Mouse (Mus musculus) layer of hippocampus, adult 2 months (tissue): Measurements from ENCODE around the gene Olfr463. TPM values are rescaled to one million over a fixed set of nuclear protein-coding genes. Genes with fewer than 3 reads are reported as not detected.
A peak's percentile ranks its signal among the peaks of the same experiment; 100 is the strongest.

ENCODE experiments used
- DNase-seq, 2 experiments: peaks; one replicate each; pipeline ENCODE4 v3.0.0; 2022; ENCODE audit warnings: low spot score in 2 of 2
- H3K27ac ChIP-seq: fragments of 200-600 bp; 2 replicates; pipeline ENCODE4 v1.8.1; 2022
- H3K4me3 ChIP-seq: fragments of 200-600 bp; 2 replicates; pipeline ENCODE4 v1.8.1; 2022; ENCODE audit warnings: mild to moderate bottlenecking
- CTCF ChIP-seq: fragments of 200-600 bp; conservative IDR thresholded peaks from 2 replicates; pipeline ENCODE4 v1.8.1; 2022; ENCODE audit warnings: antibody characterized with exemption, mild to moderate bottlenecking, moderate library complexity
- long read RNA-seq, 2 experiments: library from polyadenylated mRNA; stranded (forward); transcript quantifications; one replicate each; pipeline ENCODE4 v2.0.0; 2021; ENCODE audit warnings: borderline mapping rate in 2 of 2
- total RNA-seq, 2 experiments: library from RNA; stranded (reverse); gene quantifications; 2 replicates each; pipeline ENCODE4 v1.2.3; 2021

Gene Olfr463
- total RNA-seq: not detected
- long read RNA-seq, experiment 1: 0 reads
- long read RNA-seq, experiment 2: 0 reads

DNA sequence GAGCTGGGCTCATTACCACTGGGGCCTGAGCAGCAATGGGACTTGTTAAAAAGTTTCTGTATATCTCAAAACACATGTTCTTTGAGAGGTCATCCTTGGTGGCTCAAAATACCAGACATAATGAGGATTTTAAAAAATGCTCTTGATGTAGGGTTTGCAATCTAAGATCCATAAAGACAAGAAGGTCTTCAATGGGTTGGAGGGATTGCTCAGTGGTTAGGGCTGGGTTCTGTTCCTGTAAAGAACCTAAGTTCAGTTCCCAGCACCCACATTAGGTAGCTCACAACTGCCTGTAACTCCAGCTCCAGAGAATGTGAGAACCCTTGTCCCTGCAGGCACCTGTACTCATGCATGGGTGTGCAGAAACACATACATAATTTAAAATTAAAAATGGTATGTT is at the start of gene Olfr463:
TSS of gene Olfr463 (minus strand) at position 101 of the 400 bp plus-strand sequence.
- DNase-seq: no peak
- no peak for TF ChIP-seq CTCF

DNA sequence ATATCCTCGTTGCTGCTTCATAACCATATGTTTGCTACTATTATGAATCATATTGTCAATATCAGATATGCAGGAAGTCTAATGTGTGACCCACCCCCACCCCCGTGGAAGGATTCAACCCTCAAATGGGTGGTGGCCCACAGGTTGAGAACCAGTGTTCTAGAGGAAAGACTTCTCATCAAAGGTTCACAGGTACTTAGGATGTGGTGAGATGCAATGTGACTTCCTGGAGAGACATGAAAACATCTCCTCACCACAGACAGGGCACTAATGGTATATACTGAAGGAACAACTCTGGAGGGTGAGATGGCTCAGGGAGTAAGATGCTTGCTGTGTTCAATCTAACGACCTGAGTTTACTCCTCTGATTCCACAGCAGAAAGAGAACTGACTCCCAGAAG is 38.3 kb upstream of the Olfr463 start:
- no peak overlapping the region for H3K27ac ChIP-seq
- no peak for TF ChIP-seq CTCF
- DNase-seq: no peak
- no peak overlapping the region for H3K4me3 ChIP-seq

More for the DNA sequence above, at the start of gene Olfr463:
- H3K27ac ChIP-seq: no peak within 1 kb of the TSS
- H3K4me3 ChIP-seq: no peak within 1 kb of the TSS

DNA sequence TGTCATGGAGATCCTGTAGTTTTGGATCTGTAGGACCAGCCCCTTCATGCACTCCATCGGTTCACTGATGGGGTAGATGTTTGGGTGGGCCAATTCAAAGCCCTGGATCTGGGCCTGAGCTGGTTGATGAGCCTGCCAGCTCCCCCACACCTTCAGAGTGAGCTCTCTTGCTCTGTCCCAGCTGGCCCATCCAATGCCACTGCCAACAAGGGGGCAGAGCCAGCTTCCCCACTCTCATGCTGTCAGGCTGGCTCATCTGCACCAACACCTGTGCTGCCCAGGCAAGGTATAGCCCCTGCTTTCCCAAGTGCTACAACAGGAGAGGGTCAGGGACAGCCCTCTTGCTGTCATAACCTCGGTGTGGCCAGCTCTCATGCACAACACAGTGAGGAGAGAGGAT is 36.5 kb upstream of the Olfr463 start:
- DNase-seq: no peak
- no peak for TF ChIP-seq CTCF
- no peak overlapping the region for H3K4me3 ChIP-seq
- no peak overlapping the region for H3K27ac ChIP-seq

DNA sequence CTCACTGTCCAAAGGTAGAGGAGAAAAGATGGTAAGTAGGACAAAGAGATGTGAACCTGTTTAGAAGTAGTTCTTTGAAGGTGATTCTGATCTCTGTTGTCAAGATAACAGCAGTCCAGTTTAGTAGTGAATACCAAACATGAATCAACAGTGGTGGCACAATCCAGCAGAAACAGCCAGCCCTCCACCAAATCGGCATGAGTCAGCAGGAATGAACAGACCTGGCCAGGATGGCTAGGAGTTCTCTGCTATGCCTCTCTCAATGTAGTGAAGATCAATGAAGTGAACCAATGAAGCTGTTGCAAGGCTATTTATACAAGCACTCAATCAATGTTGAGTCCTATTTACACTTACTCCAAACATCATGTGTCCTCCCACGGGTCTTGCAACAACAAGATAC is 33.2 kb upstream of the Olfr463 start:
- DNase-seq: no peak
- H3K27ac ChIP-seq: no peak overlapping the region
- TF ChIP-seq CTCF: no peak
- H3K4me3 ChIP-seq: no peak overlapping the region

DNA sequence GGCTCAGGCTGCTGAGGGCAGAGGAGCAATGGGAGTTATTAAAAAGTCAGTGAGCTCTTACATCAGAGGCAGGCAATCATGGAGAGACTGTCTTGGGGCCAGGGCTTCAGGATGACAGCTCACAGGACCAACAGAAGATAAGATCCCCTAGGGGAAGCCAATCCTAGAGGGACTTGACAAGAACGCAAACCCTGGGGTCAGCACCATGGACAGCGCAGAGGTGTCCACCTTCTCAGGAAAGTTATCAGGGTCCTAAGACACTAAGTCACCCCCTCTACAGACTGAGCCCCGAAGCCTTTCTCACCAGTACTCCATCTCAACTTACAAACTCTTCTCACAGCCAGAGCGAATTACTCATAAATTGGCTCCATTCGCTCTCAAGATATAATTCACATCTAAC is 23.8 kb upstream of the Olfr463 start, which contains the start of gene Olfr464:
TSS of gene Olfr464 (minus strand) at position 2 of the 400 bp plus-strand sequence.
- no peak for DNase-seq
- Histone ChIP-seq H3K27ac (no peak within 1 kb of the TSS), H3K4me3 (no peak within 1 kb of the TSS)
- TF ChIP-seq CTCF: no peak

- Histone ChIP-seq H3K27ac (no peak overlapping the region), H3K4me3 (no peak overlapping the region)
- no peak for TF ChIP-seq CTCF
- no peak for DNase-seq
Measured at GRCm38 (mm10) chr11:87920301-87920700, 23.1 kb upstream of the Olfr463 start.

DNA sequence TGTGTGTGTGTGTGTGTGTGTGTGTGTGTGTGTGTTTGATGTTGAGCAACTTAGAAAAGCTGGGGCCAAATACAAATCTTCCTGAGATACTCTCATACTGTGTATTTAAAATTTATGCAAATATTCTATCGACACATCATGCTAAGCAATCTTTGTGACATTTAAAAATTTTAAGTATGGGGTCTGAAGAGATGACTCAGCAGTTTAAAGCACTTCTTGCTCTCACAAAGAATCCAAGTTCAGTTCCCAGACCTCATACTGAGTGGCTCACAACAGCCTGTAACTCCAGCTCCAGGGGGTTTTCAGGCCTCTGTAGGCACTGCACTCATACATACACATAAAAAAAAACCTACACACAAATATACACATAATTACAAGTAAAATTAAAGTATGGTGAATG is 18.8 kb upstream of the Olfr463 start:
- no peak for TF ChIP-seq CTCF
- no peak for DNase-seq
- Histone ChIP-seq H3K4me3 (no peak overlapping the region), H3K27ac (no peak overlapping the region)

DNA sequence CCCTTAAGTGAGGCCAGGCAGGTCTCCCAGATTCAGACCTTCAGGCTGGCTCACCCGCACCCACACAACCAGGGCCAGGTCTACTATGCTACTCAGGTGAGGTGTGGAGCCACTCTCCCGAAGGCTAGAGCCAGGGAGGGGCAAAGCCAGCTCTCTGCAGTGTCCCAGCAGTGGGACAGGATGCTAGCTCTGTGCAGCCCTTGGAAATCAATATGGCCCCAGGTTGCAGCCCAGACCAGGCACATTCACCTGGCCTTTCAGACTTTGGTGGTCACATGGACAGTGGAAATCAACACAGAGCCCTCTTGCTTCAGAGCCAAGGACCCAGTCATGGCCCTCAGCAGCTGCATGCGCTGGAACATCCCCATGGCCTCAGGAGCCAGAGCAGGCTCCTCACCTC is 7.1 kb upstream of the Olfr463 start:
- Histone ChIP-seq H3K4me3 (no peak overlapping the region), H3K27ac (no peak overlapping the region)
- DNase-seq: no peak
- no peak for TF ChIP-seq CTCF

GRCm38 (mm10) chr11:87892168-87892567 is 5.0 kb downstream of the Olfr463 start, which contains the start of gene Olfr462:
Olfr462 (minus strand) TSS chr11:87892268.
- no peak within 1 kb of the TSS for H3K27ac ChIP-seq
- no peak for TF ChIP-seq CTCF
- H3K4me3 ChIP-seq: no peak within 1 kb of the TSS
- DNase-seq: no peak

DNA sequence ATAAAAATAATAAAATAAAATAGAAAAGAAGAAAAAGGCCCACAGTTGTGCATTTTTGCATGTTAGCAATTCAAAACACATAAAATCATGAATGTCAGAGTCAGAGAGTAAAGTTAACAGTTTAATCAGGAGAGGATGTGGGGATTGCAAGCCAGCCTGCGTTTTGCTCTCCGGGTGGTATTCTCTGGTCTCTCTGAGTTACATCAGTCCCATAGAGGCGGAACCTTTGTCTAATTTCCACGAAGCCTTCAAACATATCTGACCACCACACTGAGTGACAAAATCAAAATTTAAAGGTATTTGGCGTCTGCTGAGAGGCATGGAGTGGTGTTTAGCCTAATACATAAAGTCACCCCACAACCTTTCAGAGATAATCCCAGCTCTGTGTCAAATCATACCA is 12.3 kb downstream of the Olfr463 start:
- DNase-seq: no peak
- Histone ChIP-seq H3K27ac (no peak overlapping the region), H3K4me3 (no peak overlapping the region)
- no peak for TF ChIP-seq CTCF

GRCm38 (mm10) chr11:87883493-87883892 is 13.7 kb downstream of the Olfr463 start:
- no peak for DNase-seq
- Histone ChIP-seq H3K27ac (no peak overlapping the region), H3K4me3 (no peak overlapping the region)
- peak; percentile 73 for TF ChIP-seq CTCF

DNA sequence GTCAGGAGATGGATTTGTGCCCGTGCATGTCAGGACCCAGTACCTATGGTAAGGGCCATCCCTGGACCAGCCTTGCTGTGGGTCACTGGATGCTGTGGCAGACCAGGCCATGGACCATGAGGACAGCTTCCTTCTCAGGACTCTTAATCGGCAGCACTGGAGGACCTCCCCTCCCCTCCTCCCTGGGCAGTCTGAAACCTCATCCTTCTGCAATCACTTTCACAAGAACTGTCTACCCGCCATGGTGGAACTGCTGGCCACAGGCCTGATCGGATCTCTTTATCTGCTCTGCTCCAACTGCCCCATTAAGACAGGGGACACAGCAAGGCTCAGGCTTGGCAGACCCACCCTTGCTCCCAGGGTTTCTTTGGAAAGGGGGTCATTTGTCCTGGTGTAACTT is 15.5 kb downstream of the Olfr463 start:
- no peak for DNase-seq
- H3K27ac ChIP-seq: no peak overlapping the region
- H3K4me3 ChIP-seq: no peak overlapping the region
- no peak for TF ChIP-seq CTCF

DNA sequence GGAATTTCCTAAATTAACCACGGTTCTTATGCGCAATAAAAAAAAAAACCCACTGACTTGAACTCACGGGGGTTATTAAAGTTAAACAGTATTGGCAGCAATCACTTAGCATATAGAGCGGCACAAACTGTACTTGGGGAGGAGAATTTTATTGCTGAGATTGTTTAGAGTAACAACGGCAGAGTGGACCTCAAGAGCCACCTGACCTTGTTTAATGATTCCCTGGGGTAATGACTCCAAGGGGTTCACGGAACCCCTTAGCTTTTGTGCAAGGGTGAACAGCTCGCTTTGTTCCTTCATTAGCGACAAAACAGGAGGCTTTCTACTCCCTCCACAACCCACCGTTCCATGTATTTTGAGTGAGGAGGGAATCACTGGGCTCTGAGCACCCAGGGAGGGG is 17.4 kb downstream of the Olfr463 start:
- DNase-seq: no peak
- H3K27ac ChIP-seq: no peak overlapping the region
- TF ChIP-seq CTCF: no peak
- H3K4me3 ChIP-seq: no peak overlapping the region

GRCm38 (mm10) chr11:87875436-87875835 is 21.8 kb downstream of the Olfr463 start, which contains the start of gene Epx:
Epx (minus strand) TSS chr11:87875536.
- Histone ChIP-seq H3K4me3 (no peak within 1 kb of the TSS), H3K27ac (no peak within 1 kb of the TSS)
- TF ChIP-seq CTCF: no peak
- no peak for DNase-seq

DNA sequence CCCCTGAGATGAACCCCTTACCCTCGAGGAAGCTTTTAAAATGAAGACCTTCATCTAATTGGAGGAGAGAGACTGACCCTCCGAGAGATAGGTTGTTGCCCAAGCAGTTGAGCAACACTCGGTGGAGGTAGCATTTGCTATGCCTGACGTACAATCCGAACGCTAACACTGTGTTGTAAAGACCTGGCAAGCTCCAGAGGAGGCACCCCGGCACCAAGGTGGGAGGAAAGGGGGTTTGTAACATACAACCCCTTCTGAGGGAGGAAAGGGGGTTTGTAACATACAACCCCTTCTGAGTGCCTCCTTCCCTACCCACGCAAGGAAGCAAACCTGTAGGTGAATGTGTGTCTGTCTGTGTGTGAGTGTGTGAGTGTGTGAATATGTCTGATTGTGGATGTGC is 25.4 kb downstream of the Olfr463 start:
- no peak for DNase-seq
- no peak overlapping the region for H3K27ac ChIP-seq
- no peak for TF ChIP-seq CTCF
- no peak overlapping the region for H3K4me3 ChIP-seq
